Mouse (Mus musculus): ENCODE measurements around the gene Maml2.

The Maml2 gene

DNA sequence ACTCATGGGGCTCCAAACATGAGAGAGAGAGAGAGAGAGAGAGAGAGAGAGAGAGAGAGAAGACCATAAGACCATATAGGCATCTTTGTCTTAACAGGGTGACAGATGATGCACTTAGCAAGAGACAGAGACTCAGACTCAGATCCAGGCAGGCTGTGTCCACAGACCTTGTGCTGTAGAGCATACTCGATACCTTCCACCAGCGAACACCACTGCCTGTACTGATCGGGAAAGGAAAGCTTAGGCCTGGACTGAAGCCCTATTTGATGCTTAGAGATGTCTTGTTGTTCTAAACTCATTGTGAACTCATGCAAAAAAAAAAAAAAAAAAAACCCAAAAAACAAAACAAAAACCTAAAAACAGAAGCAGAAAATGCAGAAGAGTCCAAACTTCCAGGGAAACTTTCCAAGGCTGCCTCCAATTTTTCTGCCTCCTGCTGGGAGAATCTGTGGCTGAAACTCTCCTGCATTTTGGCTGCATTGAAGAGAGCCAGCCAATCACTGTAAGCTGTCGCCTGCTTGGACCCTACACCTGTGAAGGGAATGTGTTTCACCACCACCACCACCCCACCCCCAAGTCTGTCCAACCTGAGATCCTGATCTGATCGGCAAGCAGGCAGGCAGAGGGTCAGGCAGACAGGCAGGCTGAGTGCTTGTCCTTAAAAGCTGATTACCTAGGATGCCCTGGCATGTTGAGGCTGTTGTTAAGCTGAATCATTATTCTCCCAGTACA lies 268.6 kb downstream of the Maml2 start:
- no peak for DNase-seq (ENCODE audit: low read depth, low spot score)

DNA sequence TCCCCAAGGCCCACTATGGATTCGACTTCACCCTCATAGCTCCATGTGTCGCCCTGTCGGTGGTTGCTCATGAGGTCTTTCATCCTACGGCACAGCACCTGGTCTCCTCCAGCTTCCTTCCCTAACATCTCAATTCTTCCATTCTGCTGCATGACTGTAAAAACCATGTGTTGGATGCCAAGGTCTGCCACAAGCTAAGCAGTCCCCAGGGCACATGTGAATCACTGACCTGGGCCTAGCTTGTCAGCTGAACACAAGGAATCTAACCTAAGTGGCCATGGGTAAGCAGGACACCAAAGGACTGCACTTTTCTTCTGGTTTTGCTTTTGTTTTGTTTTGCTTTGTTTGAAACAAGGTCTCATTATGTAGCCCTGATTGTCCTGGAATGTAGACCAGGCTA lies 271.3 kb downstream of the Maml2 start:
- no peak for DNase-seq (ENCODE audit: low read depth, low spot score)

DNA sequence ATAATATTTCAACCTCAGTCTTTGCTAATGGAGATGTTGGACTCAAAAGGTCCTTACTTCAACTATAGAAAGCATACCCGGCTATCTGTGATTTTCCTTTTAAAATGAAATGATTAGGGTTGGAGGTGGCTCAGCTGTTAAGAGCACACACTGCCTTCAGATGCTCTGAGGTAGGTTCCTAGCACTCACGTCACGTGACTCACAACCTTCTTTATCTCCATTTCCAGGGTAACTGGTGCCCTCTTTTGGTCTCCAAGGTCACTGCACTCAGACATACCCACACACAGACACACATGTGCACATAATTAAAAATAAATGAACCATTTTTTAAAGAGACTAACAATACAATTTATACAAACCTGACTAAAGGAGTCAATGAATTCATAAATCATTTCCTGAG lies 275.1 kb downstream of the Maml2 start:
- no peak for DNase-seq (ENCODE audit: low read depth, low spot score)

DNA sequence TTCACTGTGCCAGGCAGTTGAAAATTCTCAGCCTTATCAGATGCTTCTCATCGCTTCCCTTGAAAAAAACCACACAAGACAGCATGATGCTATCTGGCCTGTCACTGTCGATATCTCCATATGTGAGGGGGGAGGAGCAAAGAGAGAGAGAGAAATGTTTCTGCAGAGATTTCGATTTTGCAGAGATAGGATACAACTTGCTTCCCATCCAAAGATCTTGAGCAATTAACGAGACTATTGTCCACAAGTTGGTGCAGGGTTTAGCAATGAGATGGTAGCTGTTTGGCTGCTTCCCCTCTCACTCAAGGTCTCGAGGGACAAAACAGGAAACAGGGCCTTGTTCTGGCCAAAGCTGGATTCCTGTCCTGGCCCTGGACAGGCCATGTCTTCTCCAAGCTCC lies 276.3 kb downstream of the Maml2 start:
- DNase-seq (ENCODE audit: low read depth, low spot score) = no peak

DNA sequence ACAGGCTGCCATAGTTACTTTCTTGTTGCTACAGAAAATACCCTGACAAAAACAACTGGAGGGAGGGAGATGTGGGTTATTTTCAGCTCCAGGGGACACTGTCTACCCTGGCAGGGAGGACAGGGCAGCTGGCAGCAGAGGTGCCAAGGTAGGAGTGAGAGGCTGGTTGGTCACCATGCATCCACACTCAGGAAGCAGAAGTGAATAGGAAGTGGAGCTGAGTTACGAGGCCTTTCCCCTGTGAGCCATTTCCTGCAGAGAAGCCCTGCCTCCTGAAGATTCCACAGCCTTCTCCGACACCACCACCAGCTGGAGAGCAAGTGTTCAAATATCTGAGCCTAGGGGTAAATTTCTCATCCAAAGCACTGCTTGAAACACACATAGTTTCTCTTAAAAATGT lies 277.2 kb downstream of the Maml2 start:
- DNase-seq (ENCODE audit: low read depth, low spot score) = no peak

DNA sequence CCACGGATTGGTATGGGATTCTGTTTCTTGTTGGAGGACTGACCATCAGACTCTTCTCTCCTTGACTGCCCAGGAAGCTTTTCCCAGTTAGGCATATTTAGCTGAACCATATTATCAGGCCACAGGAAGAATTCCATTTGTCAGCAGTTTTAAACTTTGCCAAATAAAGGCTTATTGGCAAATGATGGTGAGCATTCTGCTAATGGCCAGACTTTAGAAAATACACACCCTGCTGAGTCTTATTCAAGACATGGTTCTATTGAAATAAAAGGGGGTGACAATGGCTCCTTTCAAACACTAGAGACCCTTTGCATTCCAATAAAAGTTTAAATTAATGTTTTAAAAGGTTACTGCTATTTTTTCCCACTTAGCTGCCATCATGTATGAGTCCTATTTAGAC lies 279.4 kb downstream of the Maml2 start:
- no peak for DNase-seq (ENCODE audit: low read depth, low spot score)

DNA sequence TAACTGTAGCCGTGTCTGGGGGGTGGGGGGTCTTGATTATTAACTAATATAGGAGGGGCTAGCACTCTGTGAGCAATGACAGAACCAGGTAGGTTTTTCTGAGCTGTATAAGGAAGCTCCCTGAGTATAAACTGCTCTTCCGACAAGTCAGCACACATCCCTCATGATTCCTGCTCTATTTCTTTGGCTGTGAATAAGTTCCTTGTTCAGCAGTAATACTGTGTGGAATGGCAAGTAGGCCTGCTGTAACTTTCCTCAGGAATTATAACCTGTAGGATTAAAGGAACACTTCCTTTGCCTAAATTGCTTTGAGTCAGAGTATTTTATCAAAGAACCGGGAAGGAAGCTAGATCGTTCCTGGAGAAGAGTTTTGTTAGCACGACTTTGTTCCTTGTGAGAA lies 283.4 kb downstream of the Maml2 start:
- DNase-seq (ENCODE audit: low read depth, low spot score) = no peak

DNA sequence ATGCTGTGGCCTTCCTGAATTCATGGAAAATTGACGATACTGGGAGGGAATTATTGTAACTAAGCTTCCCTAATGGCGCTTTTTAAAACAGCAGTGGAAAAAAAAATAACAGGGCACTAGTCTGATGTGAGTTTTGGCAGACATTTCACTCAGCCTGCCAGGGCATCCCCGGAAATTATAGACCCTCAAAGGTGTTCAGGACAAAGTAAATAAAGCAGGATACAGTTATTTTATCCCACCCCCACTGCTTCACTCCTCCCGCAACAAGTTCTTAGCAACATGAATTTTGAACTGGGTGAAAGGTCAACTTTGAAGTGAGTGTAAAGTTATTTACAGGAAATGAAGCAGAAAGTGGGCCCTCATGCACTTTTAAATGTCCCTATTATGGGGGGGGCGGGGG lies 286.2 kb downstream of the Maml2 start:
- DNase-seq (ENCODE audit: low read depth, low spot score) = no peak

DNA sequence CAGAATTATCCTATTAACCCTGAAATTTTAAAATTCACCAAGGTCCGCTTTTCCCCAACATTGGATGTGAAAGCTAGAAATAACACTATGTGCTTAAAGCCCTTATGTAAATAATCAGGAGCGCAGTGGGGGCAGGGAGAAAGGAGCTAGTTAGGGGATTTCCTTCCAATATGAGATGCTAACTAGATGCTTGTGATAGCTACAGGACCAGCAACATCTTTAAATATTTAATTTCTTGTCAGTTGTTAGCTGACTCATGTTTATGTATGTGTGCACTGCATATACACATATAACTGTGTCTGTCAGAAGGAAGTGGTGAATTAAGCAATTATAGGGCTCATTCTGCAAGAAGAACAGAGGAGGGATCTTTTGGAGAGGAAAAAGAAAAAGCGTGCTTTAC lies 286.7 kb downstream of the Maml2 start:
- no peak for DNase-seq (ENCODE audit: low read depth, low spot score)

DNA sequence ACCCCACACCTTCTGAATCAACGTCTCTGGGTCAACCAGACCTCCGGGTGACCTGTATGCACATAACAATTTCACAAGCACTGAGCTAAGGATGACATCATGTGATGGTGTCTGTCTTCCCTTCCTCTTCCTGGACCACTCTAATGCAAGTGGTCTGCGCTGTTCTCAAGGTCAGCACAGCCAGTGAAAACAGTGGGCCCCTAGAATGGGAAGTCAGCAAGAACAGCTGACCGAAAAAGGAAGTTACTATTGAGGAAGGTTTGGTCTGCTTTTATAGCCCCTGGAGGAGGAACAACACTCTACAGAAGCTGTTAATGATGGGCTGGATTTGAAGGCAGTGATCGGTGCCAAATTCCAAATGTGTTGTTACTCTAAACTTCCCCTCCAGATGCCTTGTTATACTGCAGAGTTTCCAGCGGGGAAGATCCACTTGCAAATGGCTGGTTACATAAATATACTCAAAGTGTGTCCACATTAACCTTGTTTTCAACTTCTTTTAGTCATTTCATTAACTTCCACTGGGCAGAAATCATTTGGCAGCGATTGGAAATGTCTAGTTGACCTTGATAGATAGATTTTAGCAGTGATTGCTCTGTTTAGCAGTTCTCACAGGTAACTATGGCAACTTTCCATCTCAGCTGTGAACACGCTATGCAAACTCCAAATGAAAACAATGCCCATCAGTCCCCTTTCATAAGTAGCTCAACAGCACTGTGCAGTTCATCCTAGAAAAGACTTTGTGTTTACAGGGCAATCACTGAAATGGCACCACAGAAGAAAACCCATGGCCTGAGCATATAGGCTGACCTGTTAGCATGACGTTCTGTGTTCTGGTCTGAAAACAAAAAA lies 289.6 kb downstream of the Maml2 start:
- no peak for DNase-seq (ENCODE audit: low read depth, low spot score)

DNA sequence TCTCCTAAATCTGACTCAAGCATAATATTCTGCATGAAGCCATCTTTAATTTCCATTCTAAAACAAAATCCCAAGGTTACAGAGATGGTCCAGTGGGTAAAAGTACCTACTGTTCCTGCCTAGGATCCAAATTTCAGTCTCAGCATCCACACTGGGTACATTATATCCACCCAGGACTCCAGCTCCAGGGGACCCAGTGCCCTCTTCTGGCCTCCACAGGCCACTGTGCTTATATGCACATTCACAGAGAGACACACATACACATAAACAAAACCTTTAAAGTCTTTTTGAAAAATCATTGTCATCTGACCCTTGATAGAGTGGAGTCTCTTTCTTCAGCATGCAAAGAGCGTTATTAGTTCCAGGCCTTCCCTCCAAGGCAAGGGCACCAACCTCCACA lies 291.0 kb downstream of the Maml2 start:
- DNase-seq (ENCODE audit: low read depth, low spot score) = no peak

DNA sequence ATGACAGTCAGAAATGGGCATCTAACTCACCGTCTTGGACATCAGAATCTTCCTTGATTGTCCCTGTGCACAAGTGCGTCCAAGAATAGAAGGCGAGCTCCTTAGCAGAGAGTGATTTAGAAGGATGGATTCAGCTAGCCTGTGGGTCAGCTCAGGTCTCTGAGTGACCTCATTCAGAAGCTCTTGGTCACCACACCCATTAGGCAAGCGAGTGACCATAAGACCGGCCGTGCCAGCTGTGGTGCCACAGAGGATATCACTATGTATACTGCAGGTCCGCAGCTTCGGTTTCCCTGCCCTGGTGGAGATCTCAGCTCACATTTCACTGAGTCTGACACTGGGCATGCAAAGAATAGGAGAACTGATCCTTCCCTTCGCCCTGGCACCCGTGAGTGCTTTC lies 294.9 kb downstream of the Maml2 start:
- no peak for DNase-seq (ENCODE audit: low read depth, low spot score)

DNA sequence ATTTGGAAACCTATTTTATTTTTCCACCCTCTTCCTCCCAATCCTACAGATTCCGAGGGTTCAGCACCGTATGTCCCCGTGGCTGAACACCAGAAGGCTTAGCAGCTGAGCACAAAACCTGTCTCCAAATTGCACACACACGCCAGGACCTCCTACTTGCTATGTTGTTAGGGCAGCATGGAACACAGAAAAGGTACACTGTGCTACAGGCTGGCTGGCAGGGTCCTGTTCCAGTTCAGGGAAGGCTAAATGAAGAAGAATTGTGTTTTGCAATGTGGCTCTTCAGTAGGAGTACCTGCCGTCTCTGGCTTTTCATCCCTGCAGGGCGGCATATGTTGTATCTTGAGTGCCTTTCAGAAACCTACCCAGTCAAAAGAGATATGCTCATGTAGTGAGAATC lies 300.0 kb downstream of the Maml2 start:
- DNase-seq (ENCODE audit: low read depth, low spot score) = no peak

DNA sequence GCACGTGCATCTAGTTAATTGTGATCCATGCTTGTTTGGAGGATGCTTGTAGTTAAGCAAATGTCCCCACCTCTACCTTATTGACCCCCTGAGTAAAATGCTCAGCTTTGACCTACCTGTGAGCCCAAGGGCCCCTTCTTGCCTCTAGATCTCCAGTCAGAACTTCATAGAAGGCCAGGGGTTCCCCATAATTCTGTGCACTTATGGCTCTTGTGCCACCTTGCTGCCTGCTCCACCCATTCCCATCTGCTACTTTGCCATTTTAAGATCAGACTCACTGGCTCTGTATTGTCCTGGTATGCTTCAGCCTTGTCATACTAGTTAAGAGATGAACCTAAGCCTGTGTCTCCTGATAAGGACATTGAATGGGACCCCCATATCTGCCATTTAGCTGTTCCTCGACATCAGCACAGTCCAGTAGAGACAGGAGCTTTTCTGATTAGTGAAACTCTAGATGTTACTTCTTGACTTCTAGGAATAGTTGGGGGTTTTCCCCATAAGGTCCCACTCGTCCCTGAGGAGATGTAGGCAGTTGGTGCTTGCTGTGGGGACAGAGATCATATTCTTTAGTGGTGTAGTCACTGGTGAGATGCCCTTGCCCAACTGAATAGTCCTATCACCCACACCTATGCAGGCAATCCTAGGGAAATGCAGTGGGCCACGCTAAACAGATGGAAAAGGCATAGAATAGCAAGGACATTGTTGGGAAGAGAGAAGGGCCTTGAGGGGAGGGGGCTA lies 301.0 kb downstream of the Maml2 start:
- DNase-seq (ENCODE audit: low read depth, low spot score) = no peak

DNA sequence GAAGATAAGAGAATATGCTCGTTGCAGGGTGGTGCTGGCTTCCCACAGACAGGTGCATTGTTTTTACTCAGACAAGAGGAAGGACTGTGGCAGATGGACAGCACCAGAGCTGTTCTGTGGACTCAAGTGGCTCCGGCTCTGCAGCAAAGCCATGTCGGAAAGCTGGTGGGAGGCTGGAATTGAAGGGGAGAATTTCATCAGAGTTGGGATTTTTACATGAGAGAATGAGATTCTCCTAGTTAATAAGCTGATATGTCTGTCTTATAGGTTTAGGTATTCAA lies 301.5 kb downstream of the Maml2 start:
- DNase-seq (ENCODE audit: low read depth, low spot score) = no peak

DNA sequence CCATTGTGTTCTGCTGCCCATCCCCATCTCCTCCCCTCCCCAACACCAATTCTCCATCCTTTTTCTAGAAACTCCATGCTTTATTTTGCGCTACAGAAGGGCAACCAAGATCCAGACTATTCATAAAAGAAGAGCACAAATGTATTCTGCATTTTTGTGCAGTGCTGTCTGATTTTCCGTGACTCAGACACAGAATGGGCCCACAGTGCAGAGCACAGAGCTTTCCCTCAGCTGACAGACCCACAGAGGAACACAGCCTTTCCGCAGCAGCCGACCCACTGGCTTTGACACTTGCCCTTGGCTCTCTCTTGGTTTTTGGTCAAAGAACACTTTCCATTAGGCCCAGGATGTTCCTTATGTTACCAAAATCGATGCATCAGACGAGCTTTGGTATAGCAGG lies 302.0 kb downstream of the Maml2 start:
- no peak for DNase-seq (ENCODE audit: low read depth, low spot score)

DNA sequence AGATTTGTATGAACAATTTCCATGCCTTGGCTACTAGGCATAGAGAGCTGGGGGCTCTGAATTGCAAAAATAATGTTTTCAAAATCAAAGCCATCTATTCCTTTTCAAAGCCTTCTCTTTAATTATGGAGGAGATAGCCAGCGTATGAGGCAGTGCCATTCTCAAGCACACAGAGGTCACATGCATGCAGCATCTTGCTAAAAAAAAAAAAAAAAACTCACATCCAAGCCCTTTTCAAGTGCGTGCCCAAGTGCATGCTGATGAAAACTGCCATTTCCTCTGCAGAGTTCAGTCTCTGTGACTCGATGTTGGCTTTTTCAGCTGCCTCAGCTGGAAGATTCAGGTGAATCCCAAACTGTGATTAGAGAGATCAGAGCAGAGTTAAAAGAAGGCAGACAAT lies 304.0 kb downstream of the Maml2 start:
- no peak for DNase-seq (ENCODE audit: low read depth, low spot score)

DNA sequence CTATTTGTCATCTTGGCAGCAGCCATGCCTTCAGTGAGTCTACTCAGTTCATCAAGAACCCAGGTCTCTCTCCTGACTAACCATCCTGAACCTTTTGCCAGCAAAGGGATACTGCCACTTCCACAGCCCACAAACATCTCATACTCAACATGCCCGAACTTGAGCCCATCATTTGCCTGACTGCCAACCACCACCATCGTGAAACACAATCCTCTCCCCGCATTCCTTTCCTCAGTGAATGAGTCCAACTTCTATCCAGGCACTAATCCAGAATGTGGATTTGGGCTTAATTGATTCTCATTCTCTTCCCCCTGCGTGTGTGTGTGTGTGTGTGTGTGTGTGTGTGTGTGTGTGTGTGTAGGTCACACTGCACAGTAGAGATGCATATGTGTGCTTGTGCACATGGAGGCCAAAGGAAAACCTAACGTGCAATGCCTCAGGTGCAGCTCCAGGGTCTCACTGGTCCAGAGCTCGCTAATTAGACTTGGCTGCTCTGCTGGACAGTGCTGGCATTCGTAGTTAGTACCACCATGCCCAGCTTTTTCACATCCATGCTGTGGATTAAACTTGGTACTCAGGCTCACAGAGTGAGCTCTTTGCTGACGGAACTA lies 305.9 kb downstream of the Maml2 start:
- DNase-seq (ENCODE audit: low read depth, low spot score) = no peak

DNA sequence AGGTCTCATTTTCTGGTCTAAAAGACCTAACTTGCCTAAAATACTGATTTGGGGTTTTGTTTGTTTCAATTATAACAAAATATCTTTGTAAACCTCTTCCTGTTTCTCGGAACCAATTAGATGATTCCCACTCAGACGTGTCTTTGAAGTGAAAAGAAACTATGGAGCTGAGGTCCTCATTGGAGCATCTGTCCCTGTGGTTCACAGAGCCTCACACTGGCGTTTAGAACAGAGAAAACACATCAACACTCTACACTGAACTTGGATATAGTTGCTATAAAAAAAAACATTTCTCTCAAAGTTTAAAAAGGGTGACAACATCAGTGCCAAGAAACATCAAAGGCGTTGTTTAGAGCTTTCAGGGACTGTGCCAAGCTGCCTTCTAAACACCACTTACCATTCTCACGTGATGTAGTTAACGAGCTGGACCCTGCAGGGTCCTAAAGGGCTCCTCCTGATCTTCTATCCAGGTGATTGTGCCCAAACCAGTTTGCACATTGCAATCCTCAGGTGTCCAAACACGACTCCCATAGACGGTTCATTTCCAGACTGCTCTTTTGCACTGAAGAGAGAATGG lies 309.9 kb downstream of the Maml2 start:
- DNase-seq (ENCODE audit: low read depth, low spot score) = no peak

DNA sequence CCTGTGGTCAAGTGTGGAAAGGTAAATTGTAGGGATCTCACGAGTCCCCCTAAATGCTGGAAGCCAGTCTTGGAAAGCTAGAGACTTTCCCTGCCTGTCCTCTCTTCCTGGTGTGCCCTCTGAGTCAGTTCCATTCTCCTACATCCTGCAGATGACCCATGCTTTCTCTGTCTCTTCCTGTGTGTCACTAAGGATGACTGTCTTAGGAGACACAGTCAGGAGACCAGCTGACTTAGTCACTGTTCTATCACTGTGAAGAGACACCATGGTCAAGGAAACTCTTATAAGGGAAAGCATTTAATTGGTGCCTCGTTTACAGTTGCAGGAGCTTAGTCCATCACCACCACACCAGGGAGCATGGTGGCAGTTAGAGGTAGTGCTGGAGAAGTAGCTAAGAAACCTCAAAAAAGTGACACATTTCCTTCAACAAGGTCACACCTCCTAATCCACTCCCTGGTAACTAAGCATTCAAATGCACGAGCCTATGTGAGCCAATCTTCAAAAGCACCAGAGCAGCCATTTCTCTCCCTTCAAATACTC lies 310.8 kb downstream of the Maml2 start:
- no peak for DNase-seq (ENCODE audit: low read depth, low spot score)

DNA sequence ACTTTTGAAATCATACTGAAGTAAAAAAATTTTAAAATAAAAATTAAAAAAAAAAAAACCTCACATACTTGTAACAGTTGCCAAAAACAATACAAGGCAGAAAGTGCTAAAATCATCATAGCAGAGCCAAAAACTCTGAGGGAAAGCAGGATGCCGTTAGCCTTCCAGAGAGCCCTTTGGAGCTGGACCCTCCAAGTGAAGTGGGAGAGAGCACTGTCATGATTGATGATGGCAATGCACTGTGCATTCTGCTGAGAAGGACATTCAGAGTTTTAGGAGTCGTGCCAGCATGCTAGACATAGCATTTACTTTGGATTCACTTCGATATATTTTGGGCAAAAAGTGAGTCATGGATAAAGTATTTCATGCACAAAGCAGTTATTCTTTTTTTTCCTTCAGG lies 313.8 kb downstream of the Maml2 start:
- DNase-seq (ENCODE audit: low read depth, low spot score) = no peak

DNA sequence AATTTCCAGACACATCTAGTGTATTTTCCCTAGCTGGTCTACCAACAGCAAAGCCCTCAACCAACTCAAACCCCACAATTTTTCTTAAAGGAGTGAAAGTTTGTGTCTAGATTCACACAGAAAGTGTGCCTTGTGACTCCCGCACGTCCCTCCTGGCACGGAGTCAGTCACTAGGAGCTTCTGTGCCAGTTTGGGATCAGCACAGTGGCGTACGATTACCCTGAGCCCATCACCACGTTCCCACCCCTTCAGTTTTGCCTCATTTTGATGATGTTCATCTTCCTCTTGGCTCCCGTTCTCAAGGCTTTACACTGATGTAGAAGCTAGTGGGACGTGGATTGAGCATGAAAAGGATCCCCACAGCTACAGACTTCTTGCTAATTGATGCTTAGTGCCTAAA lies 314.6 kb downstream of the Maml2 start:
- DNase-seq (ENCODE audit: low read depth, low spot score) = no peak
